Mouse (Mus musculus) ZHBTc4 (cell line): ENCODE data around the gene Tmem254a.
"Not testable (repeated sequence)": the region's sequence is repeated elsewhere in the genome, so short reads cannot be mapped to it uniquely, and the experiment has no call there.

Experiments used
- DNase-seq: peaks from one replicate; pipeline ENCODE4 v3.0.0-alpha.2; 2011; ENCODE audit warnings: low read depth, low spot score

Tmem254a gene

DNA sequence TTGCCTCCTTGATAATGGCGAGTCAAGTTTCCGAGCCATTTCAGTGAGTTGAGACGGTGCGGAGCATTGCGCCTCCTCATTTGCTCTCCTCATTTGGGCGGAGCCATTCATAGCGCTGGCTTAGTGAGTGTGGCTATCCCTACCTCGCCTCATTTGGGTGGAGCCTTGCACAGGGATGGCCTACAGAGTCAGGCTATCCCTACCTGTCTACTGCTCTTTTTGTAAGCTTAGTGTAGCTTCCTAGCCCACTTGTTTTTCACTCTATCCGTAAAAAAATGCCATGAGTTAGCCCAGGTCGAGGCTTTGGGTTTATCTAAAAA lies at the start of gene Tmem254a:
Tmem254a (minus strand) TSS at position 111 of the 320 bp plus-strand sequence.
- DNase-seq: not testable (repeated sequence)

DNA sequence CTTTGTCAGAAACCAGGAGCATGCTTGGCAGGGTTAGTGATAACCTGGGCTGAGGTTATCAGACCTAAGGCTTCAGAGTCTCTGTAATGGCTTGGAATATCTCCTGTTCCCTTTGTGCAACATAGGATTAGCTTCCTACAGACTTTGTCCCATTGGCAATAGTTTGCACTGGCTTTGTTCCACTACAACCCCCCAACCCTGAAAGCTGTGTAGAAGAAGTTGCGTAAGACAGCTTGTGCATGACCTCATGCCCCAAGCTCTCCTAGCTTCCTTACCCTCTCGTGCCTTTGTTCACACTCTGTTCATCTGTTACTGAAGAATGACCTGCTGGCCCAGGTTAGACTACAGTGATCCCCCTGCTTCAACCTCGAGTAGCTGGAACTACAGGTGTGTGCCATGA lies 30.4 kb upstream of the Tmem254a start:
- not testable (repeated sequence) for DNase-seq

- not testable (repeated sequence) for DNase-seq
These were observed 10.5 kb upstream of the Tmem254a start, which contains the start of gene Cphx1 for GRCm38 (mm10) chr14:25938004-25938403. TSS of gene Cphx1 (plus strand) at chr14:25938304.

DNA sequence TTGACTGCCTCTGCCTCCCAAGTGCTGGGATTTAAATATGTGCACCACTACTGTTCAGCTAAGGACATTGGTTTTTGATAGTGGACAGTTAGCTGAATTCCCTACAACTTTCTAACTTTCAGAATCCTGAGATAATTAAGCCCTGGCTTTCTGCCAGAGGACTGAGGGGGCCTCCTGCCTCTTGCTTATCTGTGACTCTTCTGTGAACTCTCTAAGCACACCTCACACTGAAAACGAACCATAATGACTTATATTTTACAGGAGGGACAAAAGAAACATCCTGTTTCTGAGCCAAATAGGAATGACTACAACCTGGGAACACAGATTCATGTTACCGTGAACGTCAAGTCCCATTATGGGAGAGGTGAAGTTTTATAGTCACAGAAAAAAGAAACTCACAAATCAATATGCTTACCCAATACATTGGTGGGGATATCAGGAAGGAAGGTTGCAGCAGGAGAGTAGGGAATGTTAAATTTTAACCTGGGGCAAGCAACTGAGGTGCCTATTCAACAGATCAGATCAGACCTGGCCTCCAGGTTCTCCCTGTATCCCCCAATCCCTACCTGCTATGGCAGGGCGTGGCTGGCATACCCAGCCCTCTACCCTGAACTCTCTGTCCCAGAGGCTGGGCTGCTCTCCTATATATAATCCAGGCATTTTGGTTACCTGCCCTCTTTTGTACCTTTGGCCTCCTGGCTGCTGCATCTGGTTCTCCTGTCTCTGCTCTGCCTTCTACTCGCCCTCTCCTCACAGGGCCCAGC lies 9.6 kb upstream of the Tmem254a start:
- not testable (repeated sequence) for DNase-seq

DNA sequence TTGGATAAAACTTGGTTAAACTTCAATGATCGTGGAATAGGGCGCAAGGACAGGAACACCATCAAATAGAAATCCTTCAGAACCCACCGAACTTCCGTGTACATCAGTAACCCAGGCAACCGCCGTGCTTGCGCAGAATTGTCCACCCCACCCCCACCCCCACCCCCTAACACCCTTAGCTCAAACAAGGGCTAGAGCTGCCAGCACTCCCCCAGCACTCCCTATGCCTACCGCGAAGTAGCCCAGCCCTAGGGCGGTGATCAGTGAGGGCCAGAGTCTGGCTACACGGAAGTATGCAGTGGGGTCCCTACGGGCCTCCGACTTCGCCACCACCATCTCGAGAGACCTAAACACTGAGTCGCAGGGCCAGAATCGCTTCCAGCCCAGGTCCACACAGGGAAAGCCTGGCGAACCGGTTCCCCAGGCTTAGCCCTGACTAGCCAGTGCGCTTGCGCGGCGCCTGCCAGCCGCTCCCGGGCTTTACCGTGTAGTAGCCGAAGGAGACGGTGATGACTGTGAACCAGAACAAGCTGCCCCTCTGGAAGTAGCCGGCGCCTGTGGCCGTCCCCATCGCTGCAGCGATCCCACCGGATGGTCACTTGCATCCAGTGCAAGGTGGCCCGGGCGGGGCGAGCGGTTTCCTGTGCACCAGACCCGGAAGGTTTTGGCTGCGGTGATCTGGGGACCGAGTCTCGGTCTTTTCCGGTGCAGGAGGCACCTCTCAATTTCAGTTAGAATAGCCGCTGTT lies 484 bp downstream of the Tmem254a start:
- not testable (repeated sequence) for DNase-seq

DNA sequence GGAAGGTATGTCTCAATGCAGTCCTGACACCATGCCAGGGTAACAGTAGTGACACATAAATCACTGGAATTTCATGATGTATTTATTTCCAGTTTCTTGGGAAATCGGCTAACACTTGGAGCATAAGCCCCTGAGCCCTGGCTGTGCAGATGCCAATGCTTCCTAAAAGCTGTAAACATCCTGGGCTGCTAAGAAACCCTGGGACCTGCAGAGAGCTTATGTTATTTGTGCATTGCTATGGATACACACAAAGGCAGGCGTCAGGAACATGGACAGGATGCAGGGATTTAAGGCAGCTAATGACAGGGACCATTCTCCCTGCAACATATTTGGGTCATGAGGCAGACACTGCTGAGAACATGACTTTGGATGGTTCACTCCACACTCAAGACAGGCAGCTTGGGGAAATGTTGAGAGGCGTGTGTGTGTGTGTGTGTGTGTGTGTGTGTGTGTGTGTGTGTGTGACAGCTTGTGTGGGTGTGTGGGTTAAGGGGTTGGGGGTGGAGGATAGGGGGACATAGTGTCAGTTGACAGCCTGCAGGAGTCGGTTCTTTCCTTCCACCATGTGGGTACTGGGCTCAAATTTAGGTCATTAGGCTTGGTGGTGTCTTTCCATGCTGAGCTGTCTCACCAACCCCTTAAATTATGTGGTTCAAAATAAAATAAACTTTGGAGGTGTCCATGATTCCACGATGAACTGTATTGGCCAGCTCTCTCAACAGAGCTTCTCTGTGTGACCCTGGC lies 8.9 kb downstream of the Tmem254a start:
- DNase-seq: not testable (repeated sequence)

- DNase-seq: not testable (repeated sequence)
These were observed 18.5 kb downstream of the Tmem254a start for GRCm38 (mm10) chr14:25908976-25909375.

GRCm38 (mm10) chr14:25907272-25907671 lies 20.2 kb downstream of the Tmem254a start:
- not testable (repeated sequence) for DNase-seq

DNA sequence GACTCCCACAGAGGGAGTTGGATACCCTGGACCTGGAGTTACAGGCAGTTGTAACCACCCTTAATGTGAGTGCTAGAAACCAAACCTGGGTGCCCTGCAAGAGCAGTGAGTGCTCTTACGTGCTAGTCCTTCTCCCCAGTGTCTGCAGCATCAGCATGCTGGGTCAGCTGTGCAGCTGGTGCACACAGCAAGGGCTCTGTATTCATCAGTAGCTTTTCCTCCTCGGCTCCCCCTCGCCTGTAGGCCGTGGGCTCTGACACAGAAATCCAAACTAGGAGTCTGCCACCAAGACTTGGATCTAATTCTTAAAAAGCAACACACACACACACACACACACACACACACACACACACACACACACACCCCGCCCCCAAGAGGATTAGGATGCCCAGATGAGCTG lies 22.2 kb downstream of the Tmem254a start:
- DNase-seq: not testable (repeated sequence)

DNA sequence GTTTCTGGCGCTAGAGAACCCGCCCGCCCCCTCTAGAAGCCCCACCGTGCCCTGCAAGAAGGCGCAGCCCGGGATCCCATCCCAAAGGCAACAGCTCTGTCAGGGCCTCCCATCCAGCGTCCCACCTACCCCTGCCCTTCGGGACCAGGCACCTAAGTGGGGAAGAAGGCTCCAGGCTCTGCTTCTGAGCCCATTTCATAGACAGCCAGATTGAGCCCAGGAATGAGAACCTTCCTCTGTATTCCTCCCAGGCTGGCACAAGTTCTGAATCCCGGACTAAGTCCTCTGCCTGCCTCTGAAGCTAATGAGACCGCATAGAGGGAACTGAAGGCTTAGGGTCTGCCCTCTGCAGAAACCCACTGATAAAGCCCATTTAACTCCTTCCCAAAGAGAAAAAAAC lies 24.5 kb downstream of the Tmem254a start, which contains the start of gene Plac9a:
Plac9a (minus strand) TSS at position 101 of the 400 bp plus-strand sequence.
- not testable (repeated sequence) for DNase-seq

- DNase-seq: not testable (repeated sequence)
These were observed 31.8 kb downstream of the Tmem254a start for GRCm38 (mm10) chr14:25895686-25896085.

- not testable (repeated sequence) for DNase-seq
These were observed 32.9 kb downstream of the Tmem254a start for GRCm38 (mm10) chr14:25894566-25894965.

GRCm38 (mm10) chr14:25885886-25886285 lies 41.6 kb downstream of the Tmem254a start:
- DNase-seq: not testable (repeated sequence)

DNA sequence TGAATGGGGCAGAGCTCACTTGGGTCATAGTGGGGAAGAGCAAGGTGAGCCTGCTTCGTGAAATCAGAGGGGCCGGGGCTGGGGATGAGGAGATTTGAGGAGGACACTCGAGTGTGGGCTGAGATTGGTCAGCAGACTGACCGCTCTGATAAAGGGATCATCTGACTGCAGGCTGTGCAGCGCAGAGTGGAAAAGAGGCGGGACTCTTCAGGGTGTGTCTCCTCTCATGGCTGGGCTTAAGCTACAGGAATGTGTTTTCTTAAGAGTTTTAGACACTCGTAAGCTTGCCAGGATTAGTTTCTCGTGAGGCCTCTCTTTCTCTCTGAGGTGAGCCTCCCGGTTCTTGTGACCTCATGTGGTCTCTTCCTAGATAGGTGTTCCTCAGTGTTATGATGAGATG lies 45.7 kb downstream of the Tmem254a start:
- not testable (repeated sequence) for DNase-seq

- DNase-seq: not testable (repeated sequence)
These were observed 50.8 kb downstream of the Tmem254a start for GRCm38 (mm10) chr14:25876640-25877039.
